Mouse (Mus musculus) frontal cortex, postnatal 36 days (tissue): Measurements from ENCODE around the gene Piwil1.
A peak's percentile ranks its signal among the peaks of the same experiment; 100 is the strongest.

Experiments
- DNase-seq, 2 experiments: peaks; one replicate each; pipeline ENCODE4 v3.0.0; 2022; ENCODE audit warnings: low spot score in 2 of 2

Gene Piwil1

GRCm38 (mm10) chr5:128702224-128702623 is at the start of gene Piwil1:
TSS of gene Piwil1 (plus strand) at chr5:128702524.
- DNase-seq, result no peak

GRCm38 (mm10) chr5:128656496-128657135 is 45.7 kb upstream of the Piwil1 start:
- no peak for DNase-seq

- peak; percentile 31 to 55 for DNase-seq
Observed at GRCm38 (mm10) chr5:128660101-128660500, 42.2 kb upstream of the Piwil1 start.

GRCm38 (mm10) chr5:128662881-128663280 is 39.4 kb upstream of the Piwil1 start:
- no peak for DNase-seq

GRCm38 (mm10) chr5:128663976-128664375 is 38.3 kb upstream of the Piwil1 start:
- DNase-seq, result no peak

- DNase-seq, result no peak
Observed at GRCm38 (mm10) chr5:128665045-128665444, 37.3 kb upstream of the Piwil1 start.

- DNase-seq, result no peak
Observed at GRCm38 (mm10) chr5:128667303-128667702, 35.0 kb upstream of the Piwil1 start.

GRCm38 (mm10) chr5:128674124-128674523 is 28.2 kb upstream of the Piwil1 start:
- no peak for DNase-seq

- DNase-seq, result no peak
Observed at GRCm38 (mm10) chr5:128677373-128677772, 25.0 kb upstream of the Piwil1 start.

- no peak for DNase-seq
Observed at GRCm38 (mm10) chr5:128677861-128678260, 24.5 kb upstream of the Piwil1 start.

GRCm38 (mm10) chr5:128681456-128681855 is 20.9 kb upstream of the Piwil1 start:
- no peak for DNase-seq

- no peak for DNase-seq
Observed at GRCm38 (mm10) chr5:128684192-128684591, 18.1 kb upstream of the Piwil1 start.

GRCm38 (mm10) chr5:128684621-128685020 is 17.7 kb upstream of the Piwil1 start:
- no peak for DNase-seq

GRCm38 (mm10) chr5:128687139-128687538 is 15.2 kb upstream of the Piwil1 start:
- DNase-seq, result no peak

- no peak for DNase-seq
Observed at GRCm38 (mm10) chr5:128694107-128694506, 8.2 kb upstream of the Piwil1 start.

- DNase-seq, result no peak
Observed at GRCm38 (mm10) chr5:128694611-128695325, 7.6 kb upstream of the Piwil1 start.

GRCm38 (mm10) chr5:128696824-128697223 is 5.5 kb upstream of the Piwil1 start:
- DNase-seq, result no peak

- no peak for DNase-seq
Observed at GRCm38 (mm10) chr5:128700716-128701115, 1.6 kb upstream of the Piwil1 start.

- DNase-seq, result no peak
Observed at GRCm38 (mm10) chr5:128703688-128704087, 1.4 kb downstream of the Piwil1 start.

GRCm38 (mm10) chr5:128704134-128704904 is 2.0 kb downstream of the Piwil1 start:
- no peak for DNase-seq

- DNase-seq, result no peak
Observed at GRCm38 (mm10) chr5:128706467-128706866, 4.1 kb downstream of the Piwil1 start.

- DNase-seq, result no peak
Observed at GRCm38 (mm10) chr5:128707271-128707670, 4.9 kb downstream of the Piwil1 start.

GRCm38 (mm10) chr5:128708929-128709328 is 6.6 kb downstream of the Piwil1 start:
- DNase-seq, result no peak
